Mouse (Mus musculus): ENCODE measurements around the gene Psmd9.

GRCm38 (mm10) chr5:123160341-123160740 lies 8.9 kb upstream of the Psmd9 start:
- TF ChIP-seq CTCF (IDR thresholded peaks at IDR 0.05; ENCODE audit: low read depth, low read length) (no peak), POLR2AphosphoS5 (IDR thresholded peaks at IDR 0.05; ENCODE audit: insufficient replicate concordance, low read depth, low read length) (no peak), GATA2 (IDR thresholded peaks at IDR 0.05; ENCODE audit: borderline replicate concordance, low read depth, low read length) (no peak)
